Mouse (Mus musculus): ENCODE measurements around the gene Ago3. TPM values are rescaled to one million over a fixed set of nuclear protein-coding genes. Genes with fewer than 3 reads are reported as not detected.

Ago3 gene
- 27.9 TPM for polyA plus RNA-seq (2017; shearing (Covaris generic))

DNA sequence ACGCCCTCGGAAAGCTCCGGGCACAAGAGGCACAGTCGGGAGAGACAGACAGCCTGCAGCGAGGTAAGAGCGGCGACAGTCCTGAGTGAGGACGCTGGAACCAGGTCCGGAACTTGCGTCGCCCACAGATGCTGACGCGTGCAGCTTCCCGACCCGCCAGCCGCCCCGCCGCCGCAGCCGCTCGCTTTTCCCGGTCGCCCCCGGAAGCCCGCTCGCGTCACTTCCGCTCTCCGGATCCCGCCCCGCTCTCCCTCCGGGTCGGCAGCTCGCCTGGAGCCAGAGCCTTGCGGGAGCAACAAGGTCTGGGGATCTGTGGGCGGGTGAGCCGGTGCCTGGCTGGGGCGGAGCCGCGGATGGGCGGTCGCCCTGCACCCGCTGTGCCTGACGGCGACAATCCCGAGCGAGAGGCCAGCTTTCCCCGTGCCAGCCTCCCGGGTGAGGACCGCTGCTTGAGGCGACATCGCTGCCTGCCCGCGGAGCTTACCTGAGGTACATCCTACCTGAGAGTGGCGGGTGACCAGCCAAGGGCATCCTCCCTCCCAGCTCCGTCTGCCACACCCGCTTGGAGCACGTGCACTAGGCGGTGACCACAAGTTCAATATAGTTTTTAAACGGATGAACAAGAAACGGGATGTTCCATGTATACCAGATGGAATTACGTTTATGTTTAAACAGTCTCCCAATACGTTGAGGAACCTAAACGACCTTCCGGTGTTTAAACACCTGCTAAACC, at the start of gene Ago3:
Gene Ago3 (minus strand): TSS at position 210 of the 733 bp plus-strand sequence.

DNA sequence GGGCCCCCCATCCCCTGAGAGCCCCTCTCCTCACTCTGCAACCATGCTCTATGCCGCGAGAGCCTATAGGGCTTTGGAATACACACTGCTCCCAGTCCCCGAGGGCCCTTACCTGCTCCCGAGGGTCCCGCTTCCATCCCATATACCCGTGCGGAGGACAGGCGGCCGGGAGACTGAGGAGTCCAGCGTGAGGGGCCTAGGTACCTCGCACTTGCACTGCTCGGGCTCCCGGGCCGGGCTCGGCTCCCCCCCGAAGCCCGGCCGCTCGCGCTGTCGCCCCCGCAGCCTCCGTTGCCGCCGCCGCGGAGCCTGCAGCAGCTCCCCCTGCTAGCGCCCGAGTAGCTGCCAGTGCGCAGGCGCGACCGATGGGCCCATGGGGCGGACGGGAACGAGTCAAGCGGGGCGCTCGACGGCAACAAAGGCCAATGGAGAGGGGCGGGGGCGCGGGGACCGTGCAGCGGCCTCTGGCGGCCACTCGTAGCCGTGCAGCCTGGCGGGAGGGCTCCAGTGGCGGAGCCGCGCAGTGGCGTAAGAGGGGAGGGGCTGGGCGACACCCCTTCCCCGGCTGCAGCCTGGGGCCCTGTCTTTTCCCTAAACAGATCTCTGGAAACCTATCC, 39.0 kb upstream of the Ago3 start, which contains the start of gene Ago1:
Gene Ago1 (minus strand): TSS at position 299 of the 617 bp plus-strand sequence.

GRCm38 (mm10) chr4:126325281-126325861, 104.0 kb downstream of the Ago3 start, which contains the start of gene Tekt2:
Gene Tekt2, minus strand, starts transcription at chr4:126325688.

GRCm38 (mm10) chr4:126321111-126321853, 108.1 kb downstream of the Ago3 start, which contains the start of gene Adprhl2:
Gene Adprhl2, minus strand, starts transcription at chr4:126321703.

DNA sequence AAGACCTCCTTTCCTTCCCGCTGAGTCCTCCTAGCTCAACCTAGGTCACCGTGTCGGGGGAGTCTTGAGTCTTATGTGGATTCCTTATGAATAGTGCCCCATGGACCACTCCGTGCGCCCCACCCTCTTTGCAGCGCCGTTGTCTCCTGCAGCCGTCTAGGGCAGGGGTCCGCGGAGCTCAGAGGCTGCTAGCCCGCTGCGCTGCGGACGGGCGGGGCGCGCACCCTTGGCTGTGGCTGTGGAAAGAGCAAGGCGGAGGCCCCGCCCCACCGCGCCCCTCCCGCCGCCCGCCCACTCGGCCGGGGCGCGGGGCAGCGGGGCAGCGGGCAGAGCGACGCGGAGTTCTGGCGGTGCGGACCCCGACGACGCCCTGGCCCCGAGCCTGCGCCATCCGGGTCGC, 142.9 kb downstream of the Ago3 start, which contains the start of gene Col8a2:
Gene Col8a2 (plus strand): TSS at position 302 of the 400 bp plus-strand sequence.

Other genes with a start within 250 kb of the Ago3 start
- 249 TPM for gene Thrap3, start 226.8 kb downstream of the Ago3 start, polyA plus RNA-seq (2017; shearing (Covaris generic))
- gene Map7d1, start 173.2 kb downstream of the Ago3 start, polyA plus RNA-seq (2017; shearing (Covaris generic)) = 4.2 TPM
- gene Trappc3, start 167.2 kb downstream of the Ago3 start, polyA plus RNA-seq (2017; shearing (Covaris generic)) = 107 TPM
- not detected for gene Col8a2, start 142.8 kb downstream of the Ago3 start, polyA plus RNA-seq (2017; shearing (Covaris generic))
- gene Adprhl2, start 107.9 kb downstream of the Ago3 start, polyA plus RNA-seq (2017; shearing (Covaris generic)) = 22.4 TPM
- gene Tekt2, start 103.9 kb downstream of the Ago3 start, polyA plus RNA-seq (2017; shearing (Covaris generic)) = 0.35 TPM
- gene Ago1, start 39.0 kb upstream of the Ago3 start, polyA plus RNA-seq (2017; shearing (Covaris generic)) = 4.2 TPM
- gene Ago4, start 103.9 kb upstream of the Ago3 start, polyA plus RNA-seq (2017; shearing (Covaris generic)) = 0.44 TPM
- gene Clspn, start 127.4 kb upstream of the Ago3 start, polyA plus RNA-seq (2017; shearing (Covaris generic)) = 5.3 TPM
- gene 5730409E04Rik, start 180.3 kb upstream of the Ago3 start, polyA plus RNA-seq (2017; shearing (Covaris generic)) = 0.10 TPM
- gene Psmb2, start 248.1 kb upstream of the Ago3 start, polyA plus RNA-seq (2017; shearing (Covaris generic)) = 336 TPM